Mouse (Mus musculus): ENCODE data around the gene Hist1h2ab. TPM values are rescaled to one million over a fixed set of nuclear protein-coding genes. Genes with fewer than 3 reads are reported as not detected.

Gene Hist1h2ab
- 38.0 and 42.8 TPM in 2 replicates for polyA plus RNA-seq (2012; rRNA removed)

DNA sequence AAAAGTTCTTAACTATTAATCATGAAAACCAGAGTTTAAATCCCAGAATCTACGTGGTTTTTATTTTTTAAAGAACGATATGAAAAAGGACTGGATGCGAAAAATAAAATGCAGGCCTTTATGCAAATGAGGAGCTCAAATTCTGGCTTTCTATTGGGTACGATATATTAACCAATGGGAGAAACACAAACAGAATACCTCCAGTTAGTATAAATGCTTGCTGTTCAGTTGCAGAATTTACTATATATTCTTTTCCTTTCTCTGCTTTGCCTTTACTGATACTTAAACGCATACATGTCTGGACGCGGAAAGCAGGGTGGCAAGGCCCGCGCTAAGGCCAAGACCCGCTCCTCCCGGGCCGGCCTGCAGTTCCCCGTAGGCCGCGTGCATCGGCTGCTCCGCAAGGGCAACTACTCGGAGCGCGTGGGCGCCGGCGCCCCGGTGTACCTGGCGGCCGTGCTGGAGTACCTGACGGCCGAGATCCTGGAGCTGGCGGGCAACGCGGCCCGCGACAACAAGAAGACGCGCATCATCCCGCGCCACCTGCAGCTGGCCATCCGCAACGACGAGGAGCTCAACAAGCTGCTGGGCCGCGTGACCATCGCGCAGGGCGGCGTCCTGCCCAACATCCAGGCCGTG, at the start of gene Hist1h2ab:
Gene Hist1h2ab, plus strand, starts transcription at position 288 of the 639 bp plus-strand sequence.

DNA sequence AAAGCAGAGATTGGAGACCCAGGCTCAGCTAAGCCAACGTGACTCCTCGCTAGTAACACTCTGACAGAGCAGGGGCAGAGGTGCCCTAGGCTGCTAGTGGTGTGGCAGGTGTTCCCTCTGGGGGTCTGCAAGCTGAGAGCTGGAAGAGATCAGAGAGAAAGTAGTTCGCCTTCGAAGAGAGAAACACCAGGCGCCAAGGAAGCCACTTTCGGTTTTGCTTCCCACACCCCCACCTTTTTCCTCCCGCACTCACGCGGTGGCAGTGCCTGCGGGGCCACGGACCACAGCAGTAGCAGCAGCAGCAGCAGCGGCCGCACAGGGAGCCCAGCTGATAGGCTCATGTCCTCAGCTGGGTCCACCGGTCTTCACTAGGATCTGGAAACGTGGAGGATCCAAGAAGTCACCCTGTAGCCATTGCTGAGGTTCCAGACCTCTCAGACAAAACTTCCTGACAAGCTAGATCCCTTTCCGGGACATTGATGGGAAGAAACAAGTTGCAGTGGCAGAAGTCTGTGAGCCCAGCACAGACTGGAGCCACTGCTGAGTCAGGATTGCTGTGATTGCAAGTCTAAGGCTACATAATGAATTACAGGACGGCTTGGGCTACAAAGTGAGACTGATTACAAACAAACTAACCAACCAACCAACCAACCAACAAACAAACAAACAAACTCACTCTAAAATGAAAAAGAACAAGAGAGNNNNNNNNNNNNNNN, 40.4 kb upstream of the Hist1h2ab start, which contains the start of gene Hfe:
Gene Hfe, minus strand, starts transcription at position 481 of the 716 bp plus-strand sequence.

DNA sequence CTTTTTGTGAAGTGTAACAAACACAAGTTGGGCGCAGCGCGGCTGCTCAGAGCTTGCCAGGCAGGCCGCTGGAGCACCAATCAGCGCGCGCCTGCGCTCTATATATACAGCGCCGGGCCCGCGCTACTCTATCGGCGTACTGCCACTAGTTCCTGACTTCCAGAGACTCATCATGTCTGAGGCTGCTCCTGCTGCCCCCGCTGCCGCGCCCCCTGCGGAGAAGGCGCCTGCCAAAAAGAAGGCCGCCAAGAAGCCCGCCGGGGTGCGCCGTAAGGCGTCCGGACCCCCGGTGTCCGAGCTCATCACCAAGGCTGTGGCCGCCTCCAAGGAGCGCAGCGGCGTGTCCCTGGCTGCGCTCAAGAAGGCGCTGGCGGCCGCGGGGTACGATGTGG, 12.3 kb upstream of the Hist1h2ab start, which contains the start of gene Hist1h1c:
Gene Hist1h1c, plus strand, starts transcription at position 132 of the 392 bp plus-strand sequence.

DNA sequence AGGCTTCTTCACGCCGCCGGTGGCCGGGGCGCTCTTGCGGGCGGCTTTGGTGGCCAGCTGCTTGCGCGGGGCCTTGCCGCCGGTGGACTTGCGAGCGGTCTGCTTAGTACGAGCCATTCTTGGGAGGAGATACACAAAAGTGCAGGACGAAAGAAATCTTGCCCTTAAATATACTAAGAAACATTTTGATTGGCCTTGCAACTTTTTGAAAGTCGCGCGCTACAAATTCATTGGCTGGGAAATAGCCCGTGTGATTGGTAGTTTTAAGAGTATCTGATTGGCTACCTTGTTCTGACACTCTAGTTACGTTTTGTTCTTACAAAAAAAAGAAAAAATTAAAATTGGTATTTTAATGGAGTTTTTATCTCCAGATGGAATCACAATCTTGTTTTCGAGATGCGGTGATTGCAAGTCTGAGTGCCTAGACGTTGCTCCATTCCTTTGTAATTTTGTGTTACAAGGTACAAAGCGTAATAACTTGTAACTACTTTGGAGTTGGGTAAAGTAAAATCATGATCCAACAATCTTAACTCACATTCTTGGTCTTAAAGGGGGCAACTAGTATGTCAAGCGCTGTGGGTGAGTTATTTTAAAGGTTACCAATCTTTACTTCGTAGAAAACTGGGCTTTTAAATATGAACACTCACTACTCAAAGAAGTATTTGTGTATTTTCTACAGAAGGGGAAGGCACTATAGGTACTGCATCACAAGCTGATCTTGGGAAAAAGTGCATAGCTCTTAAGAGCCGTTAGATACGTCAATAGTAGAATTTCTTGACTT, 5.4 kb upstream of the Hist1h2ab start, which contains the start of gene Hist1h3c:
Gene Hist1h3c, minus strand, starts transcription at position 222 of the 781 bp plus-strand sequence.

DNA sequence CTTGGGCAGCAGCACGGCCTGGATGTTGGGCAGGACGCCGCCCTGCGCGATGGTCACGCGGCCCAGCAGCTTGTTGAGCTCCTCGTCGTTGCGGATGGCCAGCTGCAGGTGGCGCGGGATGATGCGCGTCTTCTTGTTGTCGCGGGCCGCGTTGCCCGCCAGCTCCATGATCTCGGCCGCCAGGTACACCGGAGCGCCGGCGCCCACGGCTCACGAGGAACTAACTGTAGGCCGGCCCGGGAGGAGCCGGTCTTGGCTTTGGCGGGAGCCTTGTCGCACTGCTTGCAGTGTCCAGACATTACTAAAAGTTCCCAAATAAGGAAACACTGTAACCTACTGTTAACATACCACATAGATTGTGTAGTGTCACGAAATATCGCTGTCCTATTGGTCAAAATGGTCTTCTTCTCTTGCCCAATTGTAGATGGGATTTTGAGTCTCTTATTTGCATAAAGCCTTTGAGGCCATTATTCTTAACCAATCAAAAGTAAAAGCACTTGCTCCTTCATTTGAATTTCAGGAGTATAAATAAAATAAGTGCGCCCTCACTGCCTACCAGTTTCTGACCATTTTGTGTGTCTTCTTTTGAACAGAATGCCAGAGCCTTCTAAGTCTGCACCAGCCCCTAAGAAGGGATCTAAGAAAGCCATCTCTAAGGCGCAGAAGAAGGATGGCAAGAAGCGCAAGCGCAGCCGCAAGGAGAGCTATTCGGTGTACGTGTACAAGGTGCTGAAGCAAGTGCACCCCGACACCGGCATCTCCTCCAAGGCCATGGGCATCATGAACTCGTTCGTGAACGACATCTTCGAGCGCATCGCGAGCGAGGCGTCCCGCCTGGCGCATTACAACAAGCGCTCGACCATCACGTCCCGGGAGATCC, 4.5 kb upstream of the Hist1h2ab start, which contains the start of gene Hist1h2bb:
Gene Hist1h2bb, plus strand, starts transcription at position 534 of the 880 bp plus-strand sequence.

DNA sequence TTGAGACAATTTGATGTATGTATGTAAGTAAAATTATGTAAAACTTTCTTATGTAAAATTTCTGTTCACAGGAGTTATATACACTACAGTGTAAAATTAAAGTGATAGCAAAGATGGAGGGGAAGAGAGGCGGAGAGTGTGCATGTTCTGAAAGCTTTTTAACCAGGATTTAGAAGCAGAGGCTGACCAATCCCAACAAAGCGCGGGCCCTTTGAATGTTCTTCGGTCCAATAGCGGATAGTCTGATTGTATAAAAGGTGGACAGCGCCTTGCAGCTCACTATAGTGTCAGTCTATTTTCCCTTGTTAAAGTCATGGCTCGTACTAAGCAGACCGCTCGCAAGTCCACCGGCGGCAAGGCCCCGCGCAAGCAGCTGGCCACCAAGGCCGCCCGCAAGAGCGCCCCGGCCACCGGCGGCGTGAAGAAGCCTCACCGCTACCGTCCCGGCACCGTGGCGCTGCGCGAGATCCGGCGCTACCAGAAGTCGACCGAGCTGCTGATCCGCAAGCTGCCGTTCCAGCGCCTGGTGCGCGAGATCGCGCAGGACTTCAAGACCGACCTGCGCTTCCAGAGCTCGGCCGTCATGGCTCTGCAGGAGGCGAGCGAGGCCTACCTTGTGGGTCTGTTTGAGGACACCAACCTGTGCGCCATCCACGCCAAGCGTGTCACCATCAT, 1.3 kb downstream of the Hist1h2ab start, which contains the start of gene Hist1h3b:
Gene Hist1h3b, plus strand, starts transcription at position 201 of the 675 bp plus-strand sequence.

DNA sequence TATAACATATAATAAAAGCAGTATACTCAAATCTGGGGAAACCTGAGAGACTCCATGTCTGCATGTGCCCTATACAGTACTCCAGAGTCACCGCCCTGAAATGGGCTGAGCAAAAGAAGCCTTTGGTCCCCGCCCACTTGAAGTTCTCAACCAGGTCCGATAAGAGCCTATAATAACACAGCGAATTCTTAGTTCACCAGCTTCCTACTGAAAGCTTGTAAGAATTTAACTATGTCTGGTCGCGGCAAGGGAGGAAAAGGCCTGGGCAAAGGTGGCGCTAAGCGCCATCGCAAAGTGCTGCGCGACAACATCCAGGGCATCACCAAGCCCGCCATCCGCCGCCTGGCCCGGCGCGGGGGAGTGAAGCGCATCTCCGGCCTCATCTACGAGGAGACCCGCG, 5.9 kb downstream of the Hist1h2ab start, which contains the start of gene Hist1h4b:
Gene Hist1h4b, plus strand, starts transcription at position 224 of the 400 bp plus-strand sequence.

DNA sequence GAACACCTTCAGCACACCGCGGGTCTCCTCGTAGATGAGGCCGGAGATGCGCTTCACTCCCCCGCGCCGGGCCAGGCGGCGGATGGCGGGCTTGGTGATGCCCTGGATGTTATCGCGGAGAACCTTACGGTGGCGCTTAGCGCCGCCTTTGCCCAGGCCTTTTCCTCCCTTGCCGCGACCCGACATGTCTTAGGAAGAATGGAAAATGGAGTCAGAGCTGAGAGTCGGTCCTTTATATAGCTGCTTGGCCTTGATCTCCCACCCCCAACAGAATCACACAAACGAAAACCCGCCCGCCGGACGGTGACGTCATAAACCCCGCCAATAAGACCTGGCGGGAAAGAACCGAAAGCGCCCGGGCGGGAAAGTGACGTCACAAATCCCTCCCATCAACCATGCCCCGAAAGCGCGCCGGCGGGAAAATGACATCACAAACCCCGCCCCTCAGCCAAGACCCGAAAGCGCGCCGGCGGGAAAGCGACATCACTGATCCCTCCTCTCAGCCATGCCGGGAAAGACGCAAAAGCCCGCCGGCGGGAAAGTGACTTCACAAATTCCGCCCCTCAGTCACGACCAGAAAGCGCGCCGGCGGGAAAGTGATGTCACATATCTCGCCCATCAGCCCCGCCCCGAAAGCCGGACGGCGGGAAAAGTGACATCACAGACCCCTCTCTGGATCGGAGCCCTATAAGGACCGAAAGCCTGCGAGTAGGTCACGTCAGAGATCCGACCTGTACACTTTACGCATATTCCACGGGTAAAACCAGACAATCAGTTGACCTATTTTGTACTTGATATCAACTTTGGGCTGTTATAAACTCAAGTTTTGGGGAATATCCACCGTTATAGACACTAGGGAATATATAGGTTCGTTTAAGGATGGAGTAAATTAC, 10.3 kb downstream of the Hist1h2ab start, which contains the start of gene Hist1h4a:
Gene Hist1h4a, minus strand, starts transcription at position 259 of the 893 bp plus-strand sequence.

DNA sequence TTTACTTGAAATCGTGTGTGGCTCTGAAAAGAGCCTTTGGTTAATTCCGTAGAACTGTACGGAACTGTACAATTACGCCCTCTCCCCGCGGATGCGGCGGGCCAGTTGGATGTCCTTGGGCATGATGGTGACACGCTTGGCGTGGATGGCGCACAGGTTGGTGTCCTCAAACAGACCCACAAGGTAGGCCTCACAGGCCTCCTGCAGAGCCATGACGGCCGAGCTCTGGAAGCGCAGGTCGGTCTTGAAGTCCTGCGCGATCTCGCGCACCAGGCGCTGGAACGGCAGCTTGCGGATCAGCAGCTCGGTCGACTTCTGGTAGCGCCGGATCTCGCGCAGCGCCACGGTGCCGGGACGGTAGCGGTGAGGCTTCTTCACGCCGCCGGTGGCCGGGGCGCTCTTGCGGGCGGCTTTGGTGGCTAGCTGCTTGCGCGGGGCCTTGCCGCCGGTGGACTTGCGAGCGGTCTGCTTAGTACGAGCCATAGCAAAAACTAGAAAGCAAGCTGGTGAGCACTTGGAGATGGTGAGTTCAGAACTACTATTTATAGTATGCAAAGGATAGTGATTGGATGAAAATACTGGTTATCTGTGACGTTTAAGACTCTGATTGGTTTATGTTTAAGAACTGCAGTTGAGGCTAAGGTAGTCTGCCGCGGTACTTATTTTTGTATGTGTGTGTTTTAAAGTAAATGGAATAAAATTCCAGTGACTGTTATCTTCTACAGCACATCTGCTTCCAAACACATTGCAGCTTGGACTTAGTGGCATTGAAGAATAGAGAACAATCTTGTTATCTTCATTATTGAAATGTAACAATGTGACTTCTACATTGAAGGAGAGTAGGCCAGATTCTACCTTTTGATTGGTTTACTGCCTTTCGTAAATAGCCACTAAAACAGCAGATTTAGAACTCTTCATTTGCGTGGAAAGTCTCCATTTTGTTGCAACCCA, 11.2 kb downstream of the Hist1h2ab start, which contains the start of gene Hist1h3a:
Gene Hist1h3a, minus strand, starts transcription at position 516 of the 951 bp plus-strand sequence.

DNA sequence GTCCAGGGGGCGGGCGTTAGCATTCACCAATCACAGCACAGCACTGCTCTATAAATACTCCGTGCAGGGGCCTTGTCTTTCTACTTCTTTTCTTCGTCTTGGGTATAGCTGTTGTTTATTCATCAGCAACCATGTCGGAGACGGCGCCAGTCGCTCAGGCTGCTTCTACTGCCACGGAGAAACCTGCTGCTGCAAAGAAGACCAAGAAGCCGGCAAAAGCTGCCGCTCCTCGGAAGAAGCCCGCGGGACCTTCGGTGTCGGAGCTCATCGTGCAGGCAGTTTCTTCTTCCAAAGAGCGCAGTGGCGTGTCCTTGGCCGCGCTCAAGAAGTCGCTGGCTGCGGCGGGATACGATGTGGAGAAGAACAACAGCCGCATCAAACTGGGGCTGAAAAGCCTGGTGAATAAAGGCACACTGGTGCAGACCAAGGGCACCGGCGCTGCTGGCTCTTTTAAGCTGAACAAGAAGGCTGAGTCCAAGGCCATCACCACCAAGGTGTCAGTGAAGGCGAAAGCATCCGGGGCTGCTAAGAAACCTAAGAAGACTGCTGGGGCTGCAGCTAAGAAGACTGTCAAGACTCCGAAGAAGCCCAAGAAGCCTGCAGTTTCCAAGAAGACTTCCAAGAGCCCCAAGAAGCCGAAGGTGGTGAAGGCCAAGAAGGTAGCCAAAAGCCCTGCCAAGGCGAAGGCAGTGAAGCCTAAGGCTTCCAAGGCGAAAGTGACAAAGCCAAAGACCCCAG, 12.8 kb downstream of the Hist1h2ab start, which contains the start of gene Hist1h1a:
Gene Hist1h1a, plus strand, starts transcription at position 81 of the 738 bp plus-strand sequence.

DNA sequence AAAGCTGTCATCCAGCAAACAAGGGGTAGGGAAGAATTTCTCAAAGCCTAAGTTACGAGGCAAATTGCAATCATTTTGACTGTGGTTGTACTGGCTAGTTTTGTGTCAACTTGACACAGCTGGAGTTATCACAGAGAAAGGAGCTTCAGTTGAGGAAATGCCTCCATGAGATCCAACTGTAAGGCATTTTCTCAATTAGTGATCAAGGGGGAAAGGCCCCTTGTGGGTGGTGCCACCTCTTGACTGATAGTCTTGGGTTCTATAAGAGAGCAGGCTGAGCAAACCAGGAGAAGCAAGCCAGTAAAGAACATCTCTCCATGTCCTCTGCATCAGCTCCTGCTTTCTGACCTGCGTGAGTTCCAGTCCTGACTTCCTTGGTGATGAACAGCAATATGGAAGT, 18.7 kb downstream of the Hist1h2ab start, which contains the start of gene Trim38:
Gene Trim38, plus strand, starts transcription at position 301 of the 400 bp plus-strand sequence.

Other genes starting within 250 kb of the Hist1h2ab start
- 20.0 and 22.7 TPM in 2 replicates for gene Hist1h4h, start 220.1 kb upstream of the Hist1h2ab start, polyA plus RNA-seq (2012; rRNA removed)
- gene Hist1h2af, start 217.2 kb upstream of the Hist1h2ab start, polyA plus RNA-seq (2012; rRNA removed): 254 and 365 TPM in 2 replicates
- 40.7 and 47.0 TPM in 2 replicates for gene Hist1h3g, start 215.7 kb upstream of the Hist1h2ab start, polyA plus RNA-seq (2012; rRNA removed)
- gene Hist1h2bh, start 207.7 kb upstream of the Hist1h2ab start, polyA plus RNA-seq (2012; rRNA removed): 6.3 and 6.5 TPM in 2 replicates
- 4.4 and 4.5 TPM in 2 replicates for gene Hist1h3f, start 207.1 kb upstream of the Hist1h2ab start, polyA plus RNA-seq (2012; rRNA removed)
- 19.0 and 21.1 TPM in 2 replicates for gene Hist1h4f, start 199.5 kb upstream of the Hist1h2ab start, polyA plus RNA-seq (2012; rRNA removed)
- 0.66 and 0.96 TPM in 2 replicates for gene Hist1h1d, start 197.9 kb upstream of the Hist1h2ab start, polyA plus RNA-seq (2012; rRNA removed)
- gene Hist1h3e, start 188.8 kb upstream of the Hist1h2ab start, polyA plus RNA-seq (2012; rRNA removed): 24.2 and 24.8 TPM in 2 replicates
- 11.7 and 13.2 TPM in 2 replicates for gene Hist1h2ae, start 179.9 kb upstream of the Hist1h2ab start, polyA plus RNA-seq (2012; rRNA removed)
- 35.1 and 41.0 TPM in 2 replicates for gene Hist1h2bg, start 179.7 kb upstream of the Hist1h2ab start, polyA plus RNA-seq (2012; rRNA removed)
- gene Hist1h2bf, start 176.9 kb upstream of the Hist1h2ab start, polyA plus RNA-seq (2012; rRNA removed): 12.1 and 12.6 TPM in 2 replicates
- 8.7 and 8.8 TPM in 2 replicates for gene Hist1h2ad, start 176.7 kb upstream of the Hist1h2ab start, polyA plus RNA-seq (2012; rRNA removed)
- 19.8 and 22.5 TPM in 2 replicates for gene Hist1h3d, start 175.4 kb upstream of the Hist1h2ab start, polyA plus RNA-seq (2012; rRNA removed)
- 7.9 and 8.2 TPM in 2 replicates for gene Hist1h4d, start 169.5 kb upstream of the Hist1h2ab start, polyA plus RNA-seq (2012; rRNA removed)
- gene Hist1h2be, start 130.0 kb upstream of the Hist1h2ab start, polyA plus RNA-seq (2012; rRNA removed): 2.9 and 3.1 TPM in 2 replicates
- gene Hist1h1e, start 128.6 kb upstream of the Hist1h2ab start, polyA plus RNA-seq (2012; rRNA removed): 7.8 and 10.5 TPM in 2 replicates
- gene Hist1h2ac, start 67.2 kb upstream of the Hist1h2ab start, polyA plus RNA-seq (2012; rRNA removed): 1.2 and 1.3 TPM in 2 replicates
- 75.9 and 78.5 TPM in 2 replicates for gene Hist1h2bc, start 66.9 kb upstream of the Hist1h2ab start, polyA plus RNA-seq (2012; rRNA removed)
- 0.13 TPM in 1 of 2 replicates, not detected in the other for gene Hist1h1t, start 55.3 kb upstream of the Hist1h2ab start, polyA plus RNA-seq (2012; rRNA removed)
- gene Hist1h4c, start 52.7 kb upstream of the Hist1h2ab start, polyA plus RNA-seq (2012; rRNA removed): 5.9 TPM in 2 replicates
- 2.5 and 4.1 TPM in 2 replicates for gene Hfe, start 40.3 kb upstream of the Hist1h2ab start, polyA plus RNA-seq (2012; rRNA removed)
- gene Hist1h1c, start 12.3 kb upstream of the Hist1h2ab start, polyA plus RNA-seq (2012; rRNA removed): 41.5 and 49.3 TPM in 2 replicates
- 38.4 and 43.0 TPM in 2 replicates for gene Hist1h3c, start 5.5 kb upstream of the Hist1h2ab start, polyA plus RNA-seq (2012; rRNA removed)
- 15.4 and 18.8 TPM in 2 replicates for gene Hist1h2bb, start 4.4 kb upstream of the Hist1h2ab start, polyA plus RNA-seq (2012; rRNA removed)
- 36.3 and 37.0 TPM in 2 replicates for gene Hist1h3b, start 1.1 kb downstream of the Hist1h2ab start, polyA plus RNA-seq (2012; rRNA removed)
- 20.1 and 25.1 TPM in 2 replicates for gene Hist1h4b, start 5.9 kb downstream of the Hist1h2ab start, polyA plus RNA-seq (2012; rRNA removed)
- 10.7 and 12.1 TPM in 2 replicates for gene Hist1h4a, start 10.1 kb downstream of the Hist1h2ab start, polyA plus RNA-seq (2012; rRNA removed)
- 32.0 and 44.7 TPM in 2 replicates for gene Hist1h3a, start 11.3 kb downstream of the Hist1h2ab start, polyA plus RNA-seq (2012; rRNA removed)
- 13.8 and 15.6 TPM in 2 replicates for gene Hist1h1a, start 12.5 kb downstream of the Hist1h2ab start, polyA plus RNA-seq (2012; rRNA removed)
- gene Trim38, start 18.8 kb downstream of the Hist1h2ab start, polyA plus RNA-seq (2012; rRNA removed): 0.01 and 0.02 TPM in 2 replicates
- gene Slc17a2, start 55.9 kb downstream of the Hist1h2ab start, polyA plus RNA-seq (2012; rRNA removed): 0.92 and 1.1 TPM in 2 replicates
- 2.9 and 3.4 TPM in 2 replicates for gene Slc17a3, start 88.3 kb downstream of the Hist1h2ab start, polyA plus RNA-seq (2012; rRNA removed)
- gene Slc17a1, start 116.6 kb downstream of the Hist1h2ab start, polyA plus RNA-seq (2012; rRNA removed): 0.07 and 0.14 TPM in 2 replicates
- gene Slc17a4, start 163.9 kb downstream of the Hist1h2ab start, polyA plus RNA-seq (2012; rRNA removed): 0.03 and 0.05 TPM in 2 replicates
- not detected in 2 replicates for gene Hist1h2ba, start 183.0 kb downstream of the Hist1h2ab start, polyA plus RNA-seq (2012; rRNA removed)
- gene Hist1h2aa, start 183.3 kb downstream of the Hist1h2ab start, polyA plus RNA-seq (2012; rRNA removed): not detected in 2 replicates
- gene Scgn, start 240.1 kb downstream of the Hist1h2ab start, polyA plus RNA-seq (2012; rRNA removed): not detected in 2 replicates

Measured in liver, embryonic 14 days (tissue).